Mouse (Mus musculus) heart, adult 11 months (tissue): ENCODE measurements around the gene Gli2.

Experiments used
- DNase-seq: peaks from one replicate; pipeline ENCODE4 v3.0.0; 2022

Gli2 gene

DNA sequence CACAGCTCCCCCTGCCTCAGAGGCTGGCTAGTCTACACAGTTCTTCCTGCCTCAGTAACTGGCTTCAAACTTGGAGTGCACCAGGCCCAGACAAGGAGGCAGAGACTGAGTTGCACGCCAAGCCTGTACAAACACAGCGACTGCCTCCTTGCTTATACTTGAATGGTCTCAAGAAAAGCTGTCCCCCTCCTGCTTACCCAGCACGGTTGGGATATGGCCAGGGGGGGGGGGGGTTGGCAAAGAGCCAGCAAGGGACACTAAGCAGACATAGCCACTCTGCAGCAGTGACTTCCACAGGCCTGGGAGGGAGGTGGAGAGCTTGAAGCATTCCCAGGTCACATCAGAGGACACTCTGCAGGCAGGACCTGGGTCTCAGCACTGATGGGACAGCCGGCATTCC lies 117.3 kb downstream of the Gli2 start:
- no peak for DNase-seq

DNA sequence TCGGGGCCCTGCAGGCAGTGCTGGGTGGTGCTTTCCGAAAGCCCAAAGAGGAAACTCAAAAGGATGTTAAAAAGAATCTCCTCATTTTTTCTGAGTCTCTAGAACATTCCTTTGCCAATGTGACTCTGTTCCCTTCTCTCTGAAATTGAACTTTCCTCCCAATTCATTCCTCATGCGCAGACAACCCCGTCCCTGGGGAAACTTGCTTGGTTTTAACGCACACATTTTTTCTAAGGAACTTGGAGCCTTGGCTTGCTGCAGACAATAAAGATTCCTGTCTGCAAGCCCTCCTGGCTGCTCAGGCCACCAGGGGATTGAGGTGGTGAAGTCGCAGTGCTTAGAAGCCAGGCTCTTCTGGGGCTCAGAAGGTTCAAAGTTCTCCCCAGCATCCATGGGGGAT lies 117.9 kb downstream of the Gli2 start:
- DNase-seq, result no peak

- no peak for DNase-seq
Observed at GRCm38 (mm10) chr1:118932167-118932566, 121.3 kb downstream of the Gli2 start.

DNA sequence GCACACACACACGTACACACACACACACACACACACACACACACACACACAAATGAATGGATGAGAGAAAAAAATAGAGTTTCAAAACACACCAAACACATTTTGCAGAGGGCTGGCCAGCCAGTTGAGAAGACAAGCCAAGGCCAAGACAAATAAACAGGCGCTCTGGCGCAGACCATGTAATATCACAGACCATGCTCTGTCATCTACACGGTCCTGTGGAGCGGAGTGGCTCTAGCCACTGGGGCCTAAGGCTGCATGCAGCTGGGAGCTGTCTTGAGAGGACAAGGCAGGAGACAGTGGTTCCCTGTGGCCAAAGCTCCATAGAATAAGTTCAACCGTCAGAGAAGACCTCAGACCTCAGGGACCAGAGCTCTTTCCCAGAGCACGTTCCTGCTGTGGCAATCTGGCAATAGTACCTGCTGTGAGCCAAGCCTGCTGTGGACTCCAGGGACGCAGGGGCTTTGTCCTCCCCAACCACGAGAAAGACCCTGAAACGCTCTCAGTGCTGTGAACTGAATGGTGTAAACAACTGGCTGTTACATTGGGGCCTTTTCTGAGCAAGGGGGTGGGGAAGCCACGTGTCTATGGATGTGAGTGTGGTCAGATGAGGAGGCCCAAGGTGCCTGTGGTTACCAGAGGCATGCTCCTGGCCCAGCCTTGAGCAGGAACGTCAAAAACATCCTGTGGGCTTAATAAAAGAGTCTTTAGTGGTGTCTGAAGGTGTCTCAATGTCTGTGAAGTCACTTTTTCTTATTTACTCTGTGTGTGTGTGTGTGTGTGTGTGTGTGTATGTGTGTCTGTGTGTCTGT lies 125.7 kb downstream of the Gli2 start:
- peak; percentile 98 for DNase-seq

- DNase-seq, result no peak
Observed at GRCm38 (mm10) chr1:118926556-118926955, 126.9 kb downstream of the Gli2 start.

DNA sequence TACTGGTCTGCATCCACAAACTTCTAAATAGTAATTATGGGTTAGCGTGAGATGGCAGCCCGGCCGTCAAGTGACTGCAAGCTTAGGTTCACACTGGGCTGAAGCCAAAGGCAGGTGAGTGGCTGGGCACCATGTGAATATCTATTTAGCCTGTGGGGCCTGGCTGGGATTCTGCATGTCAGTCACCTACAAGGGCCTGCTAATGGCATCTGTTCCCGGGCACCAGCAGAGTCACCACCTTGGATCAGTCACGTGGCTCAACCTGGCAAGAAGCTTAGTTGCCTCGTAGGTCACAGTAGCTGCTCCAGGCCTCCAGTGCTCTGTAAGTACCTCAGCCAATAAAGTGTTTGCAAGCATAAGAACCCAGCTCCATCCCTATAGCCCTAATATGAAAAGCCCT lies 131.2 kb downstream of the Gli2 start:
- DNase-seq, result peak; percentile 87

GRCm38 (mm10) chr1:118917520-118918220 lies 135.7 kb downstream of the Gli2 start:
- DNase-seq, result peak; percentile 80

DNA sequence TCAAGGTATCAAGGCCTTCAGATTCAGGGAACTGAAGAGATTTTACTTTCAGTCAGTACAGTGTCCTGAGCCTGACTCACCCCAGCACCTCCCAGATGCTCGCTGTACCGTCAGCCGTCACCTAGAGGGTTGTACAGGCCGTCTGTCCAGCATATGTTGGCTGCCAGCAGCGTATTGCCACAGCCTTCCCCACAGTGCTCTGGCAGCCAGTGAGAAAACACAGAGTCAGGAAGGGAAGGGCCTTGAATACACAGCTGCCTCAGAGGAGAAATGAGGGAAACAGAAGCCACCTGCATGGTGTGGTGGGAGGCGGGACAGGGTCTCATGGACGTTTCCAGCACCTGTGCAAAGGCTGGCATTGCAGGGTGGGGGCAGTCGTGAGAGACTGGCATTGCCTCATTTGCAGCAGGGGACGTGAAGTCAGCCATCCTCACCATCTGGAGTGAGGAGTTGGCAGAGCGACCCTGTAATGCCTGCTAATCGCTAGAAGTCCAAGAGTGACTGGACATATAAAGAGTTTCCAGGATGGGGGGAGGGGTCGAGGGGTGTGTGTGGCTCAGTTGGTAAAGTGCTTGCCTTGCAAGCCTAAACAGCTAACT lies 136.8 kb downstream of the Gli2 start:
- DNase-seq, result peak; percentile 94

- DNase-seq, result peak; percentile 91
Observed at GRCm38 (mm10) chr1:118913414-118914385, 139.7 kb downstream of the Gli2 start.

DNA sequence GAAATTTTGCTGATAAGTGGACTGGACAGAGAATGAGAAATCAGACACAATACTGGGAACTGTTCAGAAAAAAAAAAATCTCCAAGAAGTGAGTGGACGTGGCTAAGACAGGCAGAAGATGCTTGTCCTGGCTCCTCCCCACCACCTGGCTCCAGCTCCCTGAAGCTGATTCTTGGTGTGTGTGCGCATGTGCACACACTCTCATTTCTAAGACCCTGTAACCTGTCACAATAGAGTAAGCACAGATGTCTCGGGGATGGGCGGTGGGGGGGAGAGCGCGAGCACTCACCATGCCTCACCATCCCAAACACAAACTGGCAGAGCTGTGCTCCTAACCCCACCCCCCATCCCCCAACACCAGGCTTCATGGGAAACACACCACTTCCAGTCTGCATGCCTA lies 140.5 kb downstream of the Gli2 start:
- no peak for DNase-seq

DNA sequence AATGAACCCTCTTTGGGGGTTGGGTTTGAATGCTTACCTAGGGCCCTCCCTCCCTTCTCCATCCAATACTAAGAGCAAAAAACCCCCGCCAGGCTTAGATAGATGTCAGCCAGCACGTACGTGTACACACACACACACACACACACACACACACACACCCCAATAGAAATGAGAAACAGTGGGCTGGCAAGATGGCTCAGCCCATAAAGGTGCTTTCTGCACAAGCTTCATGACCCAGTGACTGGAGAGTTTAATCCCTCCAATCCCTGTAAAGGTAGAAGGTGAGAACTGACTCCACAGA lies 142.0 kb downstream of the Gli2 start:
- DNase-seq, result no peak

GRCm38 (mm10) chr1:118910693-118911426 lies 142.6 kb downstream of the Gli2 start:
- DNase-seq, result peak; percentile 88

- no peak for DNase-seq
Observed at GRCm38 (mm10) chr1:118909051-118909450, 144.4 kb downstream of the Gli2 start.

- DNase-seq, result no peak
Observed at GRCm38 (mm10) chr1:118907574-118907973, 145.8 kb downstream of the Gli2 start.

- peak; percentile 84 for DNase-seq
Observed at GRCm38 (mm10) chr1:118905319-118905718, 148.1 kb downstream of the Gli2 start.

DNA sequence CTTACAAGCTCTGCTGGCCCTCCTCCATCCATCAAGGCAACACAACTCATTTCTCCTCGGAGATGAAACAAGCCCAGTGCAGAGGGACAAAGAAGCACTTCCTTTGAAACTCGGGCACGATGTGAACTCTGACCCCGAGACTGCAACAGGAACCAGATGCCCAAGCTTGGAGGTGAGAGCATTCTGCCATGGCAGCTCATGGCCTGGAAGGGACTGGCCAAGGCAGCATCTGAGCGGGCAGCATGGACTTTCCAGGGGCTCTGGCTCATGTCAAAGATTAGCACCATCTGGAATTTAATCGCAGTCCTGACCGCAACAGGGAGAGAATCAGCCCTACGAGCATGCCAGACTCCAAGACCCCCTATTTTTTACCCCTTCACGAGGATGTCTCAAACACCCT lies 148.5 kb downstream of the Gli2 start:
- peak; percentile 87 for DNase-seq

DNA sequence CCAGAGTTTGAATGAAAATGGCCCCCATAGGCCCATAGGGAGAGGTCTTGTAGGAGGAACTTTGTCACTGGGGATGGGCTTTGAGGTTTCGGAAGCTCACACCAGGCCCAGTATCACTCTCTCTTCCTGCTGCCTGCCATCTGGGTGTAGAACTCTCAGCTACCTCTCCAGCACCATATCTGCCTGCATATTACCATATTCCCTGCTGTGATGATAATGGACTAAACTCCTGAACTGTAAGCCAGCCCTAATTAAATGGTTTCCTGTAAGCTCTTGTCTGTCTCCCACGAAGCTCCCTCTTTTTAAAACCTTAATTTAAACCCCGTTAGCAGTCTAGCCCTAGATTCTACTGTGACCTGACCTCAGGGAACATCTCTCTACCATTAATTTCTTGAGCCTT lies 149.0 kb downstream of the Gli2 start:
- DNase-seq, result no peak

DNA sequence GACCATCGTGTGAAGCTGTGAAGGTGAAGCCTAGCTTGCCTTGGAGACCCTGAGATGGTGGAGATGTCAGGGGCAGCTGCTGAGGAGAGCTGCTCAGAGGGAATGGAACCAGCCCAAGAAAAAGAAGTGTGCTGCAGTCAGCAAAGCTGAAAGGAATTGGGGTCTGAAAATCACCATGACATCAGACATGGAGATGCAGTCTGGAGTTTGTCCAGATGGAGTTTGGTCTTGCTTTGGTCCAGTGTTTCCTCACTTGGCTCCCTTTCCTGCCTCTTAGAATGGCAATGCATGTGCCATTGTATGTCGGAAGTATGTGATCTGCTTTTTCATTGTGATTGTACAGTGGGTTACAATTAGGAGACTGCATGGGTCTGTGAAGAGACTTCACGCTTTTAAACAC lies 149.7 kb downstream of the Gli2 start:
- no peak for DNase-seq

GRCm38 (mm10) chr1:118901868-118902586 lies 151.4 kb downstream of the Gli2 start:
- DNase-seq, result peak; percentile 85

- no peak for DNase-seq
Observed at GRCm38 (mm10) chr1:118898351-118898750, 155.1 kb downstream of the Gli2 start.

- peak; percentile 95 for DNase-seq
Observed at GRCm38 (mm10) chr1:118895026-118895762, 158.2 kb downstream of the Gli2 start.
